Mouse (Mus musculus): ENCODE results near the gene Gfra4. TPM values are rescaled to one million over a fixed set of nuclear protein-coding genes. Genes with fewer than 3 reads are reported as not detected.

Gene Gfra4
- polyA plus RNA-seq, 1 experiment from 2014 or later: 1.4 TPM

DNA sequence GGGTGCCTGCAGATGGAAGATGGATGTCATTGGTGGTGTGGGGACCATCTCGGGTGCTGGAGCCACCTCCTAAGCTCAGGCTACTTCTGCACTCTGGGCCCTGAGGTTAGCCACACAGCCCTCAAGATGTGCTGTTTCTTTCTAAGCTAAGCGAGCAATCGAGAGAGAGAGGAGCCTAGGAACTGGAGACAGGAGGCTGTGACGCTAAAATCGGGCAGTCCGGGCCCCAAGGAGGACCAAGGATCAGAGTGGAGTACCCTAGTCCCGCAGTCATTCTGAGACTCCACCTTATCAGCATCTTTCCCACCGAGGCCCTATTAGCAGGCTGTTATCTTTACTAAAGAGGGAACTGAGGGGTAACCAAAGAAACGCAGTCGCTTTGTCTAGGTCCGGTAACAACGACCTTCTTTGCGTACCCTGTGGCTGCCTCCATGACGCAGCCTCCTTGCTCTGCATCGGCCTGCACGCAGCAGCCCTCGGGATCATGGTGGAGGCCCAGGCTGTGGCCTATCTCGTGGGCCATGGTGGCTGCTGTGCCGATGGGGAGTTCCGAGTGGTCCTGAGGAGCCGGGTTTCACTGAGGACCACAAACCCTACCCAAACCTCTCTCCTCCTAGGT is 11.9 kb upstream of the Gfra4 start:
- TF ChIP-seq CTCF (IDR thresholded peaks at IDR 0.05): no peak
- WGBS: 7% methylated on average over 21 of the region's 21 CpGs
- DNase-seq (ENCODE audit: low spot score): no peak
- no peaks in the 10 kb centered on the region for H3K9me3 ChIP-seq (ENCODE audit: low read length)
- H3K4me3 ChIP-seq (ENCODE audit: low read depth, low read length): 0 out of 2 replicates have a peak overlapping the region, but pooled peaks have one; percentile 17
- H3K27ac ChIP-seq (ENCODE audit: low read length): no peak overlapping the region
- no peak overlapping the region for H3K9ac ChIP-seq (replicated peaks; ENCODE audit: low read depth)
- peak overlapping the region; percentile 33 for H3K4me2 ChIP-seq (replicated peaks; ENCODE audit: low read depth, low read length)
- ATAC-seq: no peak
- peaks cover 8% of the 10 kb centered on the region; the same call in 1 of the 2 replicates for H3K4me1 ChIP-seq (ENCODE audit: insufficient read depth, low read depth, low read length)
- H3K27me3 ChIP-seq (replicated peaks; ENCODE audit: insufficient read depth, low read length): peaks cover 34% of the 10 kb centered on the region
- H3K36me3 ChIP-seq (ENCODE audit: insufficient read depth, low read length): no peaks in the 10 kb centered on the region

DNA sequence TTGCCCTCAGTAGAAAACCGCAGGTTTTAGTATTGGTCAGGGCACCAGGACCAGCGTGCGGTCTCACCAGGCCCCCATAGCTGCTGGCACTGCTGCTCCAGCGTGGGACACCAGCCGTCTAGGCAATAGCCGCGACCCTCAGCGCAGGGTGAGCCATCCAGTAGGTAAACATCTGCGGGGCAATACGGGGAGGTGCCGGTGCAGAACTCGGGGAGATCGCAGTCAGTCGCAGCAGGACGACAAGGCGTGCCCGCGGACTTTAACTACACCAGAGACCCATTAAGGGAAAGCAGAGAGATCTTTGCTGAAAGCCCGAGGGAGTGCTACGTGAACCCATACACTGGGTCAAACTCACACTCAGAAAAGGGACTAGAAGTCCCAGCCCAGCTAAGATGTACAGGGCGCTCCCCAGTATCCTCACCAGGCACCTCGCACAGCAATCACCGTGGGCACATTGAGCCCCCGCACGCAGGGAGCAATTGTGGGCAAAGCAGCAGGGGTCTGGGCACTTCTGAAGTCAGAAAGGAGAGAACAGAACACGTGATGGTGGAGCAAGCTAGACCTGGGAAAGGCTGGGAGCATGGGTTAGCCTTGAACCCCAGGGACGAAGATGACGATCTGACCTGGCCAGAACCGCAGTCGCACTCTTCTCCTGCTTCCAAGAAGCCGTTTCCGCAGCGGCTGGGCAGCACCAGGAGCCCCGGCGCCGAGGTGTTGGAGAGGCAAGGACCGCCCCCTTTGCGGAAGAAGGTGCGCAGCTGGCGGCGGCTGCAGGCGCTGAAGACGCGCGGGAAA is 11.2 kb upstream of the Gfra4 start:
- TF ChIP-seq CTCF (IDR thresholded peaks at IDR 0.05) (no peak), EP300 (IDR thresholded peaks at IDR 0.05) (no peak)
- no peak for DNase-seq (ENCODE audit: low spot score)
- peaks cover 8% of the 10 kb centered on the region; the same call in 1 of the 2 replicates for H3K4me1 ChIP-seq (ENCODE audit: insufficient read depth, low read depth, low read length)
- H3K27ac ChIP-seq (ENCODE audit: low read length): no peak overlapping the region
- H3K9ac ChIP-seq (replicated peaks; ENCODE audit: low read depth): no peak overlapping the region
- no peaks in the 10 kb centered on the region for H3K36me3 ChIP-seq (ENCODE audit: insufficient read depth, low read length)
- H3K27me3 ChIP-seq (replicated peaks; ENCODE audit: insufficient read depth, low read length): peaks cover 34% of the 10 kb centered on the region
- 2% methylated on average over 45 of the region's 45 CpGs for WGBS
- no peaks in the 10 kb centered on the region for H3K9me3 ChIP-seq (ENCODE audit: low read length)
- H3K4me3 ChIP-seq (ENCODE audit: low read depth, low read length): 0 out of 2 replicates have a peak overlapping the region, but pooled peaks have one; percentile 17
- peak overlapping the region; percentile 33 for H3K4me2 ChIP-seq (replicated peaks; ENCODE audit: low read depth, low read length)
- no peak for ATAC-seq

DNA sequence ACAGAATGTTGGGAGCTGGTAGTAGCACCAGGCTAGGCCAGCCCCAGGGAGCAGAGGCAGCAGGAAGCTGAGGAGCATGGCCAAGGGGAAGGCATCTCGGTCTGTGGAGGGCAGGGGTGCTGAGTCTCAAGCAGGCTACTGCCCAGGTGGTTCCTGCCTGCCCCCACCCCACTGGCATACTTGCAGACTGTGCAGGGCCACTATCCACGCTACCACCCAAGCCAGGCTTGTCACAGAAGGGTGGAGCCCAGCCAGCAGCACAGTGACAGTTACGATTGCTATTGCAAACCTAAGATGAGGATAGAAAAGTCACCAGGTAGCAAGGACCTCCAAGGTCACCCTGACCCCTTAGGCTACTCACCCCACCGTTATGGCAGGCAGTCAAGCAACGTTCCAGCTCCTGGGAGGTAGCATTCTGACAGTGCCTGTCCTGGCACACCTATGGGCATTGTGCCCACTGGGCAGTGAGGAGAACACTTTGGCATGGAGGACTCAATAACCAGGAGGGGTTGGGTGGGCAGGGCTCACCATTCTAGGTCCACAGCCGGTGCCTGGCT is 10.1 kb upstream of the Gfra4 start:
- Histone ChIP-seq H3K9ac (replicated peaks; ENCODE audit: low read depth) (no peak overlapping the region), H3K9me3 (ENCODE audit: low read length) (no peaks in the 10 kb centered on the region), H3K4me2 (replicated peaks; ENCODE audit: low read depth, low read length) (no peak overlapping the region), H3K27me3 (replicated peaks; ENCODE audit: insufficient read depth, low read length) (peaks cover 34% of the 10 kb centered on the region), H3K4me3 (ENCODE audit: low read depth, low read length) (no peak overlapping the region), H3K27ac (ENCODE audit: low read length) (no peak overlapping the region), H3K4me1 (ENCODE audit: insufficient read depth, low read depth, low read length) (peaks cover 8% of the 10 kb centered on the region; the same call in 1 of the 2 replicates), H3K36me3 (ENCODE audit: insufficient read depth, low read length) (no peaks in the 10 kb centered on the region)
- ATAC-seq (no peak), DNase-seq (ENCODE audit: low spot score) (no peak)
- no peak for TF ChIP-seq EP300 (IDR thresholded peaks at IDR 0.05)
- TF ChIP-seq CTCF (IDR thresholded peaks at IDR 0.05): no peak
- WGBS: 64% methylated on average over 6 of the region's 6 CpGs

DNA sequence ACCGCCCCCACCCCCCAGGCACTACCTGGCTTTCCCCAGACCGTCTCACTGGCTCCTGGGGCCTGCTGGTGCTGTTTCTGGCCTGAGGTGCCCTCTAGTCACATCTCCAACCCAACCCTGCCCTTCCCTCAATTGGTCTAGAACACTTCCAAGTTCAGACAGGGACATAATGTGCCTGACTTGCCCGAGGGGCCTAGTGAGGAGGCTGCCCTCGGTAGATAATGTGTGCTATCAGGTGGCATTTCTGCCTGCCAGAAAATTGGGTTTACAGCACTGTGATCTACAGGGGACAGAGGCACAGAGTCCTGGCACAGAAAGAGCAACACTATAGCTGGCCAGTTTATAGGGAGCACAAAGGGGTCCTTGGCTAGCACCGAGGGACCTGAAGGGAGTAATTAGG is 9.2 kb upstream of the Gfra4 start:
- no peak overlapping the region for H3K9ac ChIP-seq (replicated peaks; ENCODE audit: low read depth)
- H3K4me1 ChIP-seq (ENCODE audit: insufficient read depth, low read depth, low read length): peaks cover 8% of the 10 kb centered on the region; the same call in 1 of the 2 replicates
- H3K36me3 ChIP-seq (ENCODE audit: insufficient read depth, low read length): no peaks in the 10 kb centered on the region
- H3K4me3 ChIP-seq (ENCODE audit: low read depth, low read length): no peak overlapping the region
- DNase-seq (ENCODE audit: low spot score) (no peak), ATAC-seq (no peak)
- H3K4me2 ChIP-seq (replicated peaks; ENCODE audit: low read depth, low read length): no peak overlapping the region
- 74% methylated on average over 5 of the region's 5 CpGs for WGBS
- H3K27me3 ChIP-seq (replicated peaks; ENCODE audit: insufficient read depth, low read length): peaks cover 34% of the 10 kb centered on the region
- TF ChIP-seq EP300 (IDR thresholded peaks at IDR 0.05) (no peak), CTCF (IDR thresholded peaks at IDR 0.05) (no peak)
- no peak overlapping the region for H3K27ac ChIP-seq (ENCODE audit: low read length)
- no peaks in the 10 kb centered on the region for H3K9me3 ChIP-seq (ENCODE audit: low read length)

DNA sequence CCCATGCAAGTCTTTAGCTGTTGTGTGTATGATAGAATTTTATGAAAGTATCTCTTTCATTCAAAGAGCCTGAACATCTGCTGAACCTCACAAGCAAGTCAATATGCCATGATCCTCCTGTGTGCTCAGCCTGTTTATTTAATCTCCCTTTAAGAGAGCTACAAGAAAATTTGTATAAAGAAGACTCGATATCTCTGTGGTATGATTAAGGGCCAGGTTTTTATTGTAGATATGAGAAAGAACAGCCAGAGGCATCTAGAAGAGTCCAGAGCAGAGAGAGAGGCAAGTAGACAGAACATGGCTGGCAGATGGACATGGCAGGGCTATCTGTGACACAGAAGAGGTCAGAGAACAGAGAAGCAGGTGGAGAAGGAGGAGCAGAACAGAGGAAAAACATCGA is 3.1 kb upstream of the Gfra4 start:
- H3K4me3 ChIP-seq (ENCODE audit: low read depth, low read length): no peak overlapping the region
- no peak overlapping the region for H3K27ac ChIP-seq (ENCODE audit: low read length)
- 57% methylated on average over 2 of the region's 2 CpGs for WGBS
- TF ChIP-seq CTCF (IDR thresholded peaks at IDR 0.05) (no peak), EP300 (IDR thresholded peaks at IDR 0.05) (no peak)
- H3K4me2 ChIP-seq (replicated peaks; ENCODE audit: low read depth, low read length): no peak overlapping the region
- H3K9ac ChIP-seq (replicated peaks; ENCODE audit: low read depth): no peak overlapping the region
- no peak for DNase-seq (ENCODE audit: low spot score)
- no peak for ATAC-seq
- H3K4me1 ChIP-seq (ENCODE audit: insufficient read depth, low read depth, low read length): peaks cover 14% of the 10 kb centered on the region; the same call in 1 of the 2 replicates
- H3K27me3 ChIP-seq (replicated peaks; ENCODE audit: insufficient read depth, low read length): peaks cover 16% of the 10 kb centered on the region
- no peaks in the 10 kb centered on the region for H3K9me3 ChIP-seq (ENCODE audit: low read length)
- no peaks in the 10 kb centered on the region for H3K36me3 ChIP-seq (ENCODE audit: insufficient read depth, low read length)

DNA sequence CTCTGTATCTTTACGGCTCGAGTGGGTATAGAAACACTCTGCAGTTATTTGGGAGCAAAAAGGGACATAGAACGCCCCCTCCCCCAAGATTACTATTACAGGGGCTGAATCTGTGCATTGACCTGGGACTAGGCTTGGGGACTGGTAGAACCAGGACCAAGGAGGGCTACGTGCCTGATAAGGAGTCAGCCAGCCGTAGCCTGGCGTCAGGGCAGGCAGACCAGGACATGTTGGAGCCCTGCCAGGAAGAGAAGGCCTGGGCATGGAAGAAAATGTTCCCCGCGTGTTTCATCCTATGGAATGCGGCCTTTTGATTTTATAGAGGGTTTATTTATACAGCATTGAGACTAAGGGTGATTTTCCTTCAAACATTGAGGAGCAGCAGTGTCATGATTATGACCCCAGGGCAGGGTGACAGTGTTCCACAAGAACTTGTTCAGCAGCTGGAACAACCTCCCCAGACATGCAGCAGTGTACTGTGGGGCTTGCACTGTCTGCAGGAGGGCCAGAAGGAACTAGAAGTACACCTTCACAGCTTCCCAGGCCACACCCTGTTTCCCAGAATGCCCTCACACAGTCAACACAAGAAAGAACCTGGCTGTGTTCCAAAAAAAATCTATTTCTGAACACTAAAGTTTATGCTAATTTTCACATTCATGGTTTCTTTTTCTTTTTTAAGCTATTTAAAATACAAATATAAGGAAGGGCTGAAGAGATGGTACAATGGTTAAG is 2.3 kb upstream of the Gfra4 start:
- H3K27me3 ChIP-seq (replicated peaks; ENCODE audit: insufficient read depth, low read length): peaks cover 25% of the 10 kb centered on the region
- no peak overlapping the region for H3K27ac ChIP-seq (ENCODE audit: low read length)
- ATAC-seq (peak; percentile 67), DNase-seq (ENCODE audit: low spot score) (peak; percentile 62)
- TF ChIP-seq EP300 (IDR thresholded peaks at IDR 0.05) (no peak), CTCF (IDR thresholded peaks at IDR 0.05) (no peak)
- H3K9me3 ChIP-seq (ENCODE audit: low read length): no peaks in the 10 kb centered on the region
- WGBS: 36% methylated on average over 9 of the region's 9 CpGs
- no peak overlapping the region for H3K4me3 ChIP-seq (ENCODE audit: low read depth, low read length)
- no peak overlapping the region for H3K9ac ChIP-seq (replicated peaks; ENCODE audit: low read depth)
- H3K4me1 ChIP-seq (ENCODE audit: insufficient read depth, low read depth, low read length): peaks cover 14% of the 10 kb centered on the region; the same call in 1 of the 2 replicates
- H3K4me2 ChIP-seq (replicated peaks; ENCODE audit: low read depth, low read length): no peak overlapping the region
- no peaks in the 10 kb centered on the region for H3K36me3 ChIP-seq (ENCODE audit: insufficient read depth, low read length)

Measured in lung, postnatal 0 days (tissue).